Mouse (Mus musculus) liver, embryonic 14.5 days (tissue): Measurements from ENCODE around the gene Ankrd9. TPM values are rescaled to one million over a fixed set of nuclear protein-coding genes. Genes with fewer than 3 reads are reported as not detected.

Experiments
- ATAC-seq: fragments of 200-750 bp; cut with Nextera tagmentation; 2 replicates; pipeline ENCODE4 v1.8.0; 2017; ENCODE audit warnings: moderate number of reproducible peaks, mild to moderate bottlenecking, moderate library complexity; ENCODE audit not compliant: insufficient read depth
- DNase-seq, 3 experiments: peaks; one replicate each; pipeline ENCODE4 v3.0.0-alpha.2; 2012 to 2013; ENCODE audit warnings: low read depth in 3 of 3, low spot score in 3 of 3
- H3K27ac ChIP-seq: fragments of 300-500 bp; sonication (generic); 2 replicates; pipeline ENCODE4 v1.5.1; 2014; ENCODE audit warnings: moderate library complexity, mild to moderate bottlenecking, control low read depth, inconsistent platforms
- H3K27me3 ChIP-seq: fragments of 300-500 bp; sonication (generic); 2 replicates; pipeline ENCODE4 v1.6.1; 2014; ENCODE audit warnings: mild to moderate bottlenecking, low read length, moderate library complexity; ENCODE audit not compliant: control insufficient read depth, insufficient read depth
- H3K36me3 ChIP-seq: fragments of 300-500 bp; sonication (generic); replicated peaks from 2 replicates; pipeline ENCODE4 v1.6.1; 2014; ENCODE audit warnings: low read depth; ENCODE audit not compliant: control insufficient read depth, insufficient read depth
- H3K4me1 ChIP-seq, 2 experiments: fragments of 200-500 bp in 1 of 2; fragments of 300-500 bp in 1 of 2; sonication (generic) in 1 of 2; replicated peaks; 2 replicates each; pipeline ENCODE4 v1.6.1; 2012 to 2014; ENCODE audit warnings: antibody characterized with exemption in 1 of 2, inconsistent platforms in 1 of 2, low read length in 1 of 2; ENCODE audit not compliant: control insufficient read depth in 2 of 2, insufficient read depth in 2 of 2
- H3K4me2 ChIP-seq: fragments of 300-500 bp; sonication (generic); 2 replicates; pipeline ENCODE4 v1.6.1; 2014; ENCODE audit warnings: low read depth, mild to moderate bottlenecking, control low read depth, moderate library complexity
- H3K4me3 ChIP-seq, 2 experiments: fragments of 200-500 bp in 1 of 2; fragments of 300-500 bp in 1 of 2; sonication (generic) in 1 of 2; 2 replicates each; pipeline ENCODE4 v1.5.1; 2012 to 2014; ENCODE audit warnings: low read depth in 2 of 2, low read length in 2 of 2, mild to moderate bottlenecking in 2 of 2, control low read depth in 1 of 2, inconsistent platforms in 1 of 2, moderate library complexity in 1 of 2; ENCODE audit not compliant: insufficient read depth in 1 of 2
- H3K9ac ChIP-seq: fragments of 300-500 bp; sonication (generic); replicated peaks from 2 replicates; pipeline ENCODE4 v1.6.1; 2014; ENCODE audit warnings: mild to moderate bottlenecking, control low read depth, moderate library complexity
- H3K9me3 ChIP-seq: fragments of 300-500 bp; sonication (generic); 2 replicates; pipeline ENCODE4 v1.6.1; 2016; ENCODE audit warnings: low read length, mixed read lengths; ENCODE audit not compliant: control insufficient read depth
- CTCF ChIP-seq: IDR thresholded peaks from 2 replicates; pipeline ENCODE4 v1.5.1; 2016; ENCODE audit warnings: antibody characterized with exemption, low read depth, control low read depth
- EP300 ChIP-seq: IDR thresholded peaks from 2 replicates; pipeline ENCODE4 v1.6.1; 2016; ENCODE audit warnings: antibody characterized with exemption, low read depth
- WGBS: fragments of 180-500 bp; shearing (Covaris S2); extraction: QIAGEN DNeasy Blood & Tissue Kit; methylation state at CpG from one replicate; pipeline ENCODE4 v1.1.7; 2014; ENCODE audit not compliant: insufficient replicate concordance; 5-methylcytosine and 5-hydroxymethylcytosine counted together
- polyA plus RNA-seq, 2 experiments: library from polyadenylated mRNA; depleted of rRNA in 1 of 2; stranded (reverse) in 1 of 2; unstranded in 1 of 2; fragments of >200 nt; fragmentation: Nextera tagmentation in 1 of 2; extraction: Ambion mirVana in 1 of 2; gene quantifications; 2 replicates each; pipeline versions ENCODE4 v1.2.1 to v1.2.3; 2012 to 2014

Ankrd9 gene
- polyA plus RNA-seq, 2 experiments: 41.8 to 47.4 TPM

DNA sequence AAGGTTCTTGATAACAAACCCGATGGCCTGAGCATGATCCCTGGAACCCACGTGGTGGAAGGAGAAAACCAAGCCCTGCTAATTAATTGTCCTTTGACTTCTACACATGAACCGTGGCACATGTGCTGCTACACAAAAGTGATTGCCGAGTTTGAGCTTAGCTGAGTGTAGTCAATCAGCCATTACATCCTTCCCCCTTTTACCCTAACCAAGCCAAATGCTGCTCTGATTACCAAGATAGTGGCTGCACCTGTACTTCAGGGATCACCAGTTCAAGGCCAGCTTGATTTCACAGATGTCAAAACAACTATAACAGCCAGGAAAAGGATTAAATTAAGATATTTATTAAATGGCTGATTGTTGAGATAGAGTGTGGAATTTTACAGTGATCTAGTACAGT, 28.7 kb downstream of the Ankrd9 start:
- Histone ChIP-seq H3K4me3 (no peak overlapping the region), H3K9me3 (no peaks in the 10 kb centered on the region), H3K4me1 (peaks cover 21 to 37% of the 10 kb centered on the region in 2 experiments), H3K4me2 (no peak overlapping the region), H3K9ac (no peak overlapping the region), H3K27me3 (no peaks in the 10 kb centered on the region), H3K36me3 (no peaks in the 10 kb centered on the region; the same call in 1 of the 2 replicates), H3K27ac (no peak overlapping the region)
- no peak for ATAC-seq
- no peak for DNase-seq
- 80% methylated on average over 4 of the region's 4 CpGs for WGBS
- TF ChIP-seq EP300: no peak
- no peak for TF ChIP-seq CTCF

DNA sequence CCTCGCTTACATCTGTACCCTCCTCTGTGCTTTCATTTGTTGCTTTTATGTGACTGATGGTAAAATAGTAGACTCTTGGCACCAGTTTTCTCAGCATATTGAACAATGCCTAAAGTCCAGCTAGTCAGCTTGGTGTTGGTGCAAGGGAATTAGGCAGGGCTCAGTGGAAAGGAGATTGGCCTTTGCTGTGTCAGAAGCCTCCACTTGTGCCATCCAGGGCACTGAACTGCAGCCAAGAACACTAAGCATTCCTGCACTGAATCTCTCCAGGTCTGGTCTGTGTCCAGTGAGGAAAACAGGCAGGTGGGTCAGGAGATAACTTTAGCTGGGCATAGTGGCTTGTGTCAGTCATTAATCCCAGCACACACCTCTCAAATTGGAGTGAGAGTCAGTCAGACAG, 29.4 kb downstream of the Ankrd9 start:
- Histone ChIP-seq H3K4me2 (no peak overlapping the region), H3K27ac (no peak overlapping the region; the same call in 1 of the 2 replicates), H3K36me3 (no peaks in the 10 kb centered on the region; the same call in 1 of the 2 replicates), H3K4me3 (no peak overlapping the region), H3K9ac (no peak overlapping the region), H3K27me3 (no peaks in the 10 kb centered on the region), H3K4me1 (peaks cover 21 to 33% of the 10 kb centered on the region in 2 experiments), H3K9me3 (no peaks in the 10 kb centered on the region)
- 87% methylated on average over 1 of the region's 1 CpGs for WGBS
- ATAC-seq (no peak), DNase-seq (no peak)
- TF ChIP-seq CTCF (no peak), EP300 (no peak)

DNA sequence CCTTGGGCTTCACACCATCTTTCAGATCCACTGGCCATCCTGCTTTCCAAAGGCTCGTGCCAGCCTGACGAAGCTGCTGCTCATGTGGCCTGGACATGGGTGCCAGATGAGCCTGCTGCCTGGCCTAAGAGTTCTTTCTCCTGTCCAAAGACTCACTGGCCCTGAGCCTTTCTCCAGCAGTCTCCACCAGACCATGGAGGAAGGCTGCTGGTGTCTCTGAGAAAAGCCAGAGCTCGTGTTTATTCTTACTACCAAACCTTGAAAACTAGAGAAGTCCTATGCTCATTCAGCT, 30.0 kb downstream of the Ankrd9 start:
- TF ChIP-seq EP300 (no peak), CTCF (no peak)
- Histone ChIP-seq H3K27ac (no peak overlapping the region; the same call in 1 of the 2 replicates), H3K27me3 (no peaks in the 10 kb centered on the region), H3K9me3 (no peaks in the 10 kb centered on the region), H3K4me2 (no peak overlapping the region), H3K4me1 (peaks cover 16 to 28% of the 10 kb centered on the region in 2 experiments), H3K9ac (no peak overlapping the region), H3K36me3 (no peaks in the 10 kb centered on the region; the same call in 1 of the 2 replicates), H3K4me3 (no peak overlapping the region)
- no peak for DNase-seq
- ATAC-seq: no peak
- WGBS: 82% methylated on average over 3 of the region's 3 CpGs

DNA sequence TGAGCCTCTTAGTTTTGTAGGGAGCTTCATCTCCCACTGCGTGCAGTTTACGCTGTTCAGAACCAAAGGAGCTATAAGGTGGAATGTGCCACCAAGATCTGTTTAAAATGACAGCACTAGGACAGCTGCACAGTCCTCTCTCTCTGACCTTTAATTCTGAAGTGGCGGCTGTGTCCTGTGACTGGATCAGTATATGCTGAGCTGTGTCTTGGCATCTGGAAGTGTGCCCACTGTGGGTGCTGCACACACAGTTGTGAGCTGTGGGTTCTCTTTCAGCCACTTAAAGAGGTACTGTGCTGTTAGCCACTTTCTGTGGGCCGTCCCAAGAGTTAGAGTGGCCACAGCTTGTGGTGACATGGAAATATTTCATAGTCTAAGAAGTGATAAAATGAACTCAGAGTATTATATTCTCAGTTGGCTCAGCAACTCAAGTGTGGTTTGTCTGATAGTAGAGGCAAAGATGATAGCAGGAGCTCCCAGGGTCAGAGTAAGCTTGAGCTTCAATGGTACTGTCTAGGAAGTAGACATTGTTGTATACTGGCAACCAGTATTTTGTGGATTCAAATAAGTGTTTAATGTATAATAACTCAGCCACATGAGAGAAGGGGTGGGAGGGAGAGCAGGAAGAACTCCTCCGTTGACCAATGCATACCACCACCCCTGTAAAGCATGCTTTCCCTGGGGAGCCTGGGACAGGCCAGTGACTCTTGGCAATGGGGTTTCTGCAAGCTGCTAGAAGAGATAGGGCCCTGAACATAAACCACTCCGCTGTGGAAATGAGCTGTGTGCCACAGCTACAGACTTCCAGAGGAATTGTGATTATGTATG, 30.5 kb downstream of the Ankrd9 start:
- Histone ChIP-seq H3K4me2 (no peak overlapping the region), H3K27me3 (no peaks in the 10 kb centered on the region), H3K36me3 (no peaks in the 10 kb centered on the region; the same call in 1 of the 2 replicates), H3K4me3 (no peak overlapping the region), H3K9ac (no peak overlapping the region), H3K4me1 (peaks cover 11 to 22% of the 10 kb centered on the region in 2 experiments), H3K9me3 (no peaks in the 10 kb centered on the region), H3K27ac (no peak overlapping the region; the same call in none of the 2 replicates)
- ATAC-seq: no peak
- TF ChIP-seq CTCF (no peak), EP300 (no peak)
- DNase-seq: no peak
- WGBS: 67% methylated on average over 6 of the region's 6 CpGs

- 81% methylated on average over 7 of the region's 7 CpGs for WGBS
- no peaks in the 10 kb centered on the region for H3K9me3 ChIP-seq
- no peaks in the 10 kb centered on the region; the same call in 1 of the 2 replicates for H3K36me3 ChIP-seq
Observed at GRCm38 (mm10) chr12:110946216-110946615, 32.6 kb downstream of the Ankrd9 start.

More at GRCm38 (mm10) chr12:110946216-110946615, 32.6 kb downstream of the Ankrd9 start:
- H3K27ac ChIP-seq: no peak overlapping the region
- no peak for ATAC-seq
- TF ChIP-seq CTCF (no peak), EP300 (no peak)
- no peak overlapping the region for H3K4me2 ChIP-seq
- H3K9ac ChIP-seq: no peak overlapping the region
- peaks cover 4 to 12% of the 10 kb centered on the region in 2 experiments for H3K4me1 ChIP-seq
- H3K27me3 ChIP-seq: no peaks in the 10 kb centered on the region
- DNase-seq: no peak
- H3K4me3 ChIP-seq: no peak overlapping the region
